Mouse (Mus musculus): Measurements from ENCODE around the gene BC055324. TPM values are rescaled to one million over a fixed set of nuclear protein-coding genes. Genes with fewer than 3 reads are reported as not detected.

BC055324 gene
- polyA plus RNA-seq, 1 experiment from 2014 or later: 11.0 TPM

GRCm38 (mm10) chr1:163942056-163942455 is 52.5 kb downstream of the BC055324 start:
- H3K4me2 ChIP-seq: no peak overlapping the region
- no peaks in the 10 kb centered on the region for H3K9me3 ChIP-seq (replicated peaks)
- no peak for ATAC-seq (replicated peaks; ENCODE audit: insufficient number of reproducible peaks, insufficient read depth, low FRiP score, low read depth)
- H3K4me1 ChIP-seq (replicated peaks): no peaks in the 10 kb centered on the region
- no peak overlapping the region for H3K27ac ChIP-seq
- no peaks in the 10 kb centered on the region for H3K27me3 ChIP-seq
- H3K36me3 ChIP-seq: peaks cover 84% of the 10 kb centered on the region
- no peak overlapping the region for H3K9ac ChIP-seq
- 65% methylated on average over 6 of the region's 6 CpGs for WGBS
- H3K4me3 ChIP-seq: no peak overlapping the region

- Histone ChIP-seq H3K27ac (no peak overlapping the region), H3K27me3 (no peaks in the 10 kb centered on the region), H3K4me3 (no peak overlapping the region), H3K9ac (no peak overlapping the region), H3K36me3 (peaks cover 51% of the 10 kb centered on the region), H3K4me1 (replicated peaks) (peaks cover 14% of the 10 kb centered on the region), H3K9me3 (replicated peaks) (no peaks in the 10 kb centered on the region), H3K4me2 (no peak overlapping the region)
- WGBS: 62% methylated on average over 2 of the region's 2 CpGs
- ATAC-seq (replicated peaks; ENCODE audit: insufficient number of reproducible peaks, insufficient read depth, low FRiP score, low read depth): no peak
Observed at GRCm38 (mm10) chr1:163934591-163934990, 60.0 kb downstream of the BC055324 start.

- ATAC-seq (replicated peaks; ENCODE audit: insufficient number of reproducible peaks, insufficient read depth, low FRiP score, low read depth): no peak
- H3K4me2 ChIP-seq: no peak overlapping the region
- no peak overlapping the region for H3K9ac ChIP-seq
- WGBS: 85% methylated on average over 8 of the region's 8 CpGs
- H3K27me3 ChIP-seq: no peaks in the 10 kb centered on the region
- no peak overlapping the region for H3K27ac ChIP-seq
- H3K9me3 ChIP-seq (replicated peaks): no peaks in the 10 kb centered on the region
- H3K36me3 ChIP-seq: peaks cover 28% of the 10 kb centered on the region
- no peak overlapping the region for H3K4me3 ChIP-seq
- peaks cover 14% of the 10 kb centered on the region for H3K4me1 ChIP-seq (replicated peaks)
Observed at GRCm38 (mm10) chr1:163931801-163932200, 62.8 kb downstream of the BC055324 start.

GRCm38 (mm10) chr1:163930458-163930794 is 64.2 kb downstream of the BC055324 start:
- ATAC-seq (replicated peaks; ENCODE audit: insufficient number of reproducible peaks, insufficient read depth, low FRiP score, low read depth): no peak
- H3K4me1 ChIP-seq (replicated peaks): peaks cover 14% of the 10 kb centered on the region
- no peaks in the 10 kb centered on the region for H3K27me3 ChIP-seq
- peak overlapping the region; percentile 74 for H3K4me2 ChIP-seq
- peaks cover 20% of the 10 kb centered on the region for H3K36me3 ChIP-seq
- peak overlapping the region; percentile 87 for H3K4me3 ChIP-seq
- 3% methylated on average over 12 of the region's 12 CpGs for WGBS
- no peaks in the 10 kb centered on the region for H3K9me3 ChIP-seq (replicated peaks)
- peak overlapping the region; percentile 94 for H3K9ac ChIP-seq
- no peak overlapping the region for H3K27ac ChIP-seq

- WGBS: under 1% methylated on average over 77 of the region's 77 CpGs
- Histone ChIP-seq H3K27ac (peak overlapping the region; percentile 79), H3K4me3 (peak overlapping the region; percentile 87), H3K9ac (peak overlapping the region; percentile 94), H3K4me2 (peak overlapping the region; percentile 74), H3K4me1 (replicated peaks) (peaks cover 14% of the 10 kb centered on the region), H3K9me3 (replicated peaks) (no peaks in the 10 kb centered on the region), H3K27me3 (no peaks in the 10 kb centered on the region), H3K36me3 (peaks cover 14% of the 10 kb centered on the region)
- ATAC-seq (replicated peaks; ENCODE audit: insufficient number of reproducible peaks, insufficient read depth, low FRiP score, low read depth): peak; percentile 90
Observed at GRCm38 (mm10) chr1:163929636-163930457, 64.7 kb downstream of the BC055324 start.

- Histone ChIP-seq H3K9me3 (replicated peaks) (no peaks in the 10 kb centered on the region), H3K4me1 (replicated peaks) (peaks cover 14% of the 10 kb centered on the region), H3K27me3 (no peaks in the 10 kb centered on the region), H3K4me3 (peak within 1 kb of the TSS; percentile 87), H3K9ac (peak within 1 kb of the TSS; percentile 94), H3K27ac (peak within 1 kb of the TSS; percentile 79), H3K4me2 (peak within 1 kb of the TSS; percentile 74), H3K36me3 (peaks cover 5% of the 10 kb centered on the region; the same call in 1 of the 2 replicates)
- 69% methylated on average over 7 of the region's 7 CpGs for WGBS
- ATAC-seq (replicated peaks; ENCODE audit: insufficient number of reproducible peaks, insufficient read depth, low FRiP score, low read depth): no peak
Observed at GRCm38 (mm10) chr1:163928846-163929245, 65.8 kb downstream of the BC055324 start, which contains the start of gene Scyl3. Gene Scyl3, plus strand, starts transcription at chr1:163929100.

- Histone ChIP-seq H3K4me3 (no peak overlapping the region), H3K36me3 (no peaks in the 10 kb centered on the region), H3K4me2 (no peak overlapping the region), H3K27me3 (no peaks in the 10 kb centered on the region), H3K9me3 (replicated peaks) (no peaks in the 10 kb centered on the region), H3K9ac (no peak overlapping the region), H3K27ac (no peak overlapping the region), H3K4me1 (replicated peaks) (no peaks in the 10 kb centered on the region; the same call in 1 of the 2 replicates)
- WGBS: 64% methylated on average over 8 of the region's 8 CpGs
- no peak for ATAC-seq (replicated peaks; ENCODE audit: insufficient number of reproducible peaks, insufficient read depth, low FRiP score, low read depth)
Observed at GRCm38 (mm10) chr1:163924093-163924492, 70.5 kb downstream of the BC055324 start.

- no peak overlapping the region for H3K27ac ChIP-seq
- ATAC-seq (replicated peaks; ENCODE audit: insufficient number of reproducible peaks, insufficient read depth, low FRiP score, low read depth): no peak
- H3K36me3 ChIP-seq: peaks cover 4% of the 10 kb centered on the region; the same call in 1 of the 2 replicates
- no peak overlapping the region for H3K4me3 ChIP-seq
- H3K4me2 ChIP-seq: no peak overlapping the region
- no peaks in the 10 kb centered on the region for H3K9me3 ChIP-seq (replicated peaks)
- no peaks in the 10 kb centered on the region for H3K4me1 ChIP-seq (replicated peaks)
- H3K9ac ChIP-seq: no peak overlapping the region
- H3K27me3 ChIP-seq: no peaks in the 10 kb centered on the region
- 83% methylated on average over 5 of the region's 5 CpGs for WGBS
Observed at GRCm38 (mm10) chr1:163917349-163918160, 77.0 kb downstream of the BC055324 start.

GRCm38 (mm10) chr1:163911981-163912380 is 82.6 kb downstream of the BC055324 start:
- ATAC-seq (replicated peaks; ENCODE audit: insufficient number of reproducible peaks, insufficient read depth, low FRiP score, low read depth): no peak
- 86% methylated on average over 11 of the region's 11 CpGs for WGBS
- Histone ChIP-seq H3K4me1 (replicated peaks) (no peaks in the 10 kb centered on the region), H3K9me3 (replicated peaks) (no peaks in the 10 kb centered on the region), H3K36me3 (no peaks in the 10 kb centered on the region; the same call in 1 of the 2 replicates), H3K4me3 (no peak overlapping the region), H3K27me3 (no peaks in the 10 kb centered on the region), H3K4me2 (no peak overlapping the region), H3K27ac (no peak overlapping the region), H3K9ac (no peak overlapping the region)

GRCm38 (mm10) chr1:163910785-163911184 is 83.8 kb downstream of the BC055324 start:
- Histone ChIP-seq H3K9ac (no peak overlapping the region), H3K27ac (no peak overlapping the region), H3K9me3 (replicated peaks) (no peaks in the 10 kb centered on the region), H3K4me3 (no peak overlapping the region), H3K4me2 (no peak overlapping the region), H3K4me1 (replicated peaks) (no peaks in the 10 kb centered on the region), H3K27me3 (no peaks in the 10 kb centered on the region), H3K36me3 (no peaks in the 10 kb centered on the region)
- ATAC-seq (replicated peaks; ENCODE audit: insufficient number of reproducible peaks, insufficient read depth, low FRiP score, low read depth): no peak
- WGBS: 89% methylated on average over 9 of the region's 9 CpGs

- no peaks in the 10 kb centered on the region for H3K36me3 ChIP-seq
- no peaks in the 10 kb centered on the region for H3K9me3 ChIP-seq (replicated peaks)
- 2% methylated on average over 2 of the region's 2 CpGs for WGBS
- H3K27ac ChIP-seq: no peak overlapping the region
- H3K9ac ChIP-seq: no peak overlapping the region
- H3K4me3 ChIP-seq: no peak overlapping the region
- H3K27me3 ChIP-seq: no peaks in the 10 kb centered on the region
- H3K4me2 ChIP-seq: no peak overlapping the region
- ATAC-seq (replicated peaks; ENCODE audit: insufficient number of reproducible peaks, insufficient read depth, low FRiP score, low read depth): no peak
- H3K4me1 ChIP-seq (replicated peaks): no peaks in the 10 kb centered on the region
Observed at GRCm38 (mm10) chr1:163910343-163910742, 84.3 kb downstream of the BC055324 start.
